Mouse (Mus musculus): ENCODE measurements at regions not wholly inside any gene's neighbourhood (a gene's known extent, or its start where the extent isn't known, plus 50 kb on each side); places are given as distances from the start of the nearest gene placed in this dataset.

GRCm38 (mm10) chr5:74757557-74757956 is 54.8 kb upstream of the Lnx1 start:
- H3K4me1 ChIP-seq (ENCODE audit: control insufficient read depth, insufficient read depth, low read length), result no peaks in the 10 kb centered on the region
- no peak overlapping the region for H3K27ac ChIP-seq (ENCODE audit: low read depth, low read length)
- no peaks in the 10 kb centered on the region; the same call in 1 of the 2 replicates for H3K9me3 ChIP-seq (ENCODE audit: control insufficient read depth, low read length)
- no peaks in the 10 kb centered on the region for H3K27me3 ChIP-seq (ENCODE audit: control insufficient read depth, insufficient read depth, low read length)
- H3K4me2 ChIP-seq (ENCODE audit: low read depth, low read length), result no peak overlapping the region
- H3K9ac ChIP-seq (replicated peaks; ENCODE audit: low read depth, low read length), result no peak overlapping the region
- no peak for ATAC-seq (ENCODE audit: low read depth)
- no peak overlapping the region for H3K4me3 ChIP-seq (ENCODE audit: low read depth, low read length)
- 89% methylated on average over 5 of the region's 5 CpGs for WGBS
- no peaks in the 10 kb centered on the region for H3K36me3 ChIP-seq (ENCODE audit: control insufficient read depth, insufficient read depth, low read length)

GRCm38 (mm10) chr5:74752961-74753360 is 50.2 kb upstream of the Lnx1 start:
- Histone ChIP-seq H3K27me3 (ENCODE audit: control insufficient read depth, insufficient read depth, low read length) (no peaks in the 10 kb centered on the region), H3K4me1 (ENCODE audit: control insufficient read depth, insufficient read depth, low read length) (no peaks in the 10 kb centered on the region), H3K4me2 (ENCODE audit: low read depth, low read length) (no peak overlapping the region), H3K9ac (replicated peaks; ENCODE audit: low read depth, low read length) (no peak overlapping the region), H3K9me3 (ENCODE audit: control insufficient read depth, low read length) (no peaks in the 10 kb centered on the region), H3K36me3 (ENCODE audit: control insufficient read depth, insufficient read depth, low read length) (no peaks in the 10 kb centered on the region), H3K4me3 (ENCODE audit: low read depth, low read length) (no peak overlapping the region), H3K27ac (ENCODE audit: low read depth, low read length) (no peak overlapping the region)
- no peak for ATAC-seq (ENCODE audit: low read depth)
- 91% methylated on average over 3 of the region's 3 CpGs for WGBS
